Mouse (Mus musculus) kidney, embryonic 14.5 days (tissue): ENCODE results near the gene Msi2. TPM values are rescaled to one million over a fixed set of nuclear protein-coding genes. Genes with fewer than 3 reads are reported as not detected.

ENCODE experiments used
- ATAC-seq: fragments of 200-750 bp; cut with Nextera tagmentation; 2 replicates; pipeline ENCODE4 v1.8.0; 2017; ENCODE audit warnings: moderate number of reproducible peaks, mild to moderate bottlenecking, moderate TSS enrichment, moderate library complexity; ENCODE audit not compliant: low FRiP score, low TSS enrichment
- H3K27ac ChIP-seq: fragments of 300-500 bp; sonication (generic); 2 replicates; pipeline ENCODE4 v1.5.1; 2014; ENCODE audit warnings: low read depth, mild to moderate bottlenecking, low read length, moderate library complexity, mixed read lengths
- H3K27me3 ChIP-seq: fragments of 300-500 bp; sonication (generic); 2 replicates; pipeline ENCODE4 v1.6.1; 2014; ENCODE audit warnings: mild to moderate bottlenecking, low read length; ENCODE audit not compliant: control insufficient read depth, insufficient read depth
- H3K36me3 ChIP-seq: fragments of 300-500 bp; sonication (generic); 2 replicates; pipeline ENCODE4 v1.6.1; 2014; ENCODE audit warnings: low read length, mixed read lengths; ENCODE audit not compliant: control insufficient read depth, insufficient read depth
- H3K4me1 ChIP-seq: fragments of 300-500 bp; sonication (generic); 2 replicates; pipeline ENCODE4 v1.6.1; 2014; ENCODE audit warnings: low read length, mixed read lengths; ENCODE audit not compliant: control insufficient read depth, insufficient read depth
- H3K4me2 ChIP-seq: fragments of 300-500 bp; sonication (generic); replicated peaks from 2 replicates; pipeline ENCODE4 v1.6.1; 2014; ENCODE audit warnings: low read depth, mild to moderate bottlenecking, low read length
- H3K4me3 ChIP-seq: fragments of 300-500 bp; sonication (generic); 2 replicates; pipeline ENCODE4 v1.5.1; 2014; ENCODE audit warnings: mild to moderate bottlenecking, low read length
- H3K9ac ChIP-seq: fragments of 300-500 bp; sonication (generic); 2 replicates; pipeline ENCODE4 v1.6.1; 2014; ENCODE audit warnings: low read depth, mild to moderate bottlenecking, low read length, moderate library complexity
- H3K9me3 ChIP-seq: fragments of 300-500 bp; sonication (generic); 2 replicates; pipeline ENCODE4 v1.6.1; 2016; ENCODE audit warnings: low read length; ENCODE audit not compliant: control insufficient read depth
- WGBS: fragments of 180-500 bp; shearing (Covaris S2); extraction: QIAGEN DNeasy Blood & Tissue Kit; methylation state at CpG from one replicate; pipeline ENCODE4 v1.1.7; 2014; 5-methylcytosine and 5-hydroxymethylcytosine counted together
- polyA plus RNA-seq: library from polyadenylated mRNA; unstranded; fragments of >200 nt; fragmentation: Nextera tagmentation; extraction: Ambion mirVana; gene quantifications from 2 replicates; pipeline ENCODE4 v1.2.1, GENCODE M21; 2014

Msi2 gene
- polyA plus RNA-seq, 1 experiment from 2014 or later = 30.8 TPM

- peaks cover 36% of the 10 kb centered on the region for H3K4me1 ChIP-seq
- H3K9ac ChIP-seq = no peak overlapping the region
- ATAC-seq = no peak
- H3K4me2 ChIP-seq = no peak overlapping the region
- no peaks in the 10 kb centered on the region for H3K27me3 ChIP-seq
- WGBS = 35% methylated on average over 6 of the region's 6 CpGs
- peak overlapping the region; percentile 1; the same call in 1 of the 2 replicates for H3K27ac ChIP-seq
- no peak overlapping the region for H3K4me3 ChIP-seq
- no peaks in the 10 kb centered on the region for H3K9me3 ChIP-seq
- peaks cover 39% of the 10 kb centered on the region for H3K36me3 ChIP-seq
Measured at GRCm38 (mm10) chr11:88701976-88702659, 16.2 kb downstream of the Msi2 start.

- Histone ChIP-seq H3K27me3 (no peaks in the 10 kb centered on the region), H3K36me3 (peaks cover 28% of the 10 kb centered on the region), H3K9me3 (no peaks in the 10 kb centered on the region), H3K4me1 (peaks cover 40% of the 10 kb centered on the region), H3K27ac (no peak overlapping the region), H3K4me3 (no peak overlapping the region), H3K9ac (no peak overlapping the region), H3K4me2 (no peak overlapping the region)
- 91% methylated on average over 6 of the region's 6 CpGs for WGBS
- ATAC-seq = no peak
Measured at GRCm38 (mm10) chr11:88701020-88701419, 17.3 kb downstream of the Msi2 start.

- H3K9ac ChIP-seq = no peak overlapping the region
- no peak overlapping the region for H3K27ac ChIP-seq
- H3K9me3 ChIP-seq = no peaks in the 10 kb centered on the region
- no peaks in the 10 kb centered on the region for H3K27me3 ChIP-seq
- H3K4me3 ChIP-seq = no peak overlapping the region
- H3K36me3 ChIP-seq = peaks cover 20% of the 10 kb centered on the region
- no peak for ATAC-seq
- WGBS = 93% methylated on average over 15 of the region's 15 CpGs
- peaks cover 45% of the 10 kb centered on the region for H3K4me1 ChIP-seq
- H3K4me2 ChIP-seq = no peak overlapping the region
Measured at GRCm38 (mm10) chr11:88700202-88700711, 18.1 kb downstream of the Msi2 start.

- peak overlapping the region; percentile 2; the same call in 1 of the 2 replicates for H3K4me2 ChIP-seq
Measured at GRCm38 (mm10) chr11:88693905-88694893, 24.1 kb downstream of the Msi2 start.

GRCm38 (mm10) chr11:88693002-88693769 is 25.1 kb downstream of the Msi2 start:
- no peak overlapping the region for H3K4me3 ChIP-seq
- H3K27me3 ChIP-seq = no peaks in the 10 kb centered on the region
- peaks cover 81% of the 10 kb centered on the region for H3K4me1 ChIP-seq
- H3K4me2 ChIP-seq = no peak overlapping the region
- no peaks in the 10 kb centered on the region for H3K9me3 ChIP-seq
- H3K36me3 ChIP-seq = peaks cover 6% of the 10 kb centered on the region; the same call in 1 of the 2 replicates
- H3K27ac ChIP-seq = peak overlapping the region; percentile 53; the same call in 1 of the 2 replicates
- peak overlapping the region; percentile 23; the same call in 1 of the 2 replicates for H3K9ac ChIP-seq
- ATAC-seq = no peak
- 36% methylated on average over 13 of the region's 13 CpGs for WGBS

More at GRCm38 (mm10) chr11:88693905-88694893, 24.1 kb downstream of the Msi2 start:
- ATAC-seq = no peak
- H3K27me3 ChIP-seq = no peaks in the 10 kb centered on the region
- no peaks in the 10 kb centered on the region; the same call in 1 of the 2 replicates for H3K36me3 ChIP-seq
- 11% methylated on average over 20 of the region's 20 CpGs for WGBS
- no peak overlapping the region for H3K4me3 ChIP-seq
- peak overlapping the region; percentile 53 for H3K27ac ChIP-seq
- H3K9me3 ChIP-seq = no peaks in the 10 kb centered on the region
- H3K4me1 ChIP-seq = peaks cover 73% of the 10 kb centered on the region
- H3K9ac ChIP-seq = no peak overlapping the region; the same call in 1 of the 2 replicates

GRCm38 (mm10) chr11:88692374-88692773 is 25.9 kb downstream of the Msi2 start:
- H3K4me1 ChIP-seq = peaks cover 82% of the 10 kb centered on the region
- no peak overlapping the region for H3K4me2 ChIP-seq
- 61% methylated on average over 9 of the region's 10 CpGs for WGBS
- H3K27ac ChIP-seq = no peak overlapping the region
- H3K4me3 ChIP-seq = no peak overlapping the region
- H3K27me3 ChIP-seq = no peaks in the 10 kb centered on the region
- ATAC-seq = no peak
- no peaks in the 10 kb centered on the region for H3K9me3 ChIP-seq
- H3K36me3 ChIP-seq = peaks cover 14% of the 10 kb centered on the region; the same call in 1 of the 2 replicates
- no peak overlapping the region for H3K9ac ChIP-seq

- Histone ChIP-seq H3K27me3 (no peaks in the 10 kb centered on the region), H3K27ac (peak overlapping the region; percentile 77), H3K9me3 (no peaks in the 10 kb centered on the region), H3K36me3 (peaks cover 22% of the 10 kb centered on the region), H3K4me3 (no peak overlapping the region), H3K9ac (0 out of 2 replicates have a peak overlapping the region, but pooled peaks have one; percentile 5), H3K4me2 (no peak overlapping the region), H3K4me1 (peaks cover 91% of the 10 kb centered on the region)
- no peak for ATAC-seq
- 8% methylated on average over 12 of the region's 12 CpGs for WGBS
Measured at GRCm38 (mm10) chr11:88690556-88691287, 27.6 kb downstream of the Msi2 start.
